Mouse (Mus musculus) adrenal gland, adult 8-10 months (tissue): Measurements from ENCODE around the gene Cacng3. TPM values are rescaled to one million over a fixed set of nuclear protein-coding genes. Genes with fewer than 3 reads are reported as not detected.

Experiments used
- DNase-seq: peaks from one replicate; pipeline ENCODE4 v3.0.0; 2022
- total RNA-seq, 4 experiments: library from RNA; stranded (reverse); gene quantifications; 2 replicates each; pipeline ENCODE4 v1.2.4; 2022

Cacng3 gene
- total RNA-seq = 1 to 10 TPM in 2 of 4 experiments, under 1 TPM in 2; 0.80 to 2.0 (median 1.4) TPM

DNA sequence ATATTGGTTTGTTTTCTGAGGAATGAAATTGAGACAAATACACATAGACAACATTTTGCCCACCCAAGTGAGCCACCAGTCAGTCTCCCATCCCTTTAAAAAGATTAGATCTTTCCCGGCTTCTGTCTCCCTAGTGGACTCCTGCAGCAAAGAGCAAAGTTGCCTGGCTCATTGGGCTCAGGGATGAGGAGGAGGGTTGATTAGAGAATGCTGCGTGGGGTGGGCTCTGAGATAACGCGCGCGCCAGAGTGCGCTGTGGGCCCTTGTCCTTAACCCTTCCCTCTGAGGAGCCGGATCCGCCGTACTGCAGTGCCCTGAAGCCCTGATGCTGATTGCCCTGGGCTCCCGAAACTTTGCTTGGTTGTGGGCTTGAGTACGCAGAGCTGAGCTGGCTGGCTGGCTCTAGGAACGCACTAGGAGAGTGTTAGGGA, at the start of gene Cacng3:
TSS of gene Cacng3 (plus strand) at position 51 of the 431 bp plus-strand sequence.
- no peak for DNase-seq

DNA sequence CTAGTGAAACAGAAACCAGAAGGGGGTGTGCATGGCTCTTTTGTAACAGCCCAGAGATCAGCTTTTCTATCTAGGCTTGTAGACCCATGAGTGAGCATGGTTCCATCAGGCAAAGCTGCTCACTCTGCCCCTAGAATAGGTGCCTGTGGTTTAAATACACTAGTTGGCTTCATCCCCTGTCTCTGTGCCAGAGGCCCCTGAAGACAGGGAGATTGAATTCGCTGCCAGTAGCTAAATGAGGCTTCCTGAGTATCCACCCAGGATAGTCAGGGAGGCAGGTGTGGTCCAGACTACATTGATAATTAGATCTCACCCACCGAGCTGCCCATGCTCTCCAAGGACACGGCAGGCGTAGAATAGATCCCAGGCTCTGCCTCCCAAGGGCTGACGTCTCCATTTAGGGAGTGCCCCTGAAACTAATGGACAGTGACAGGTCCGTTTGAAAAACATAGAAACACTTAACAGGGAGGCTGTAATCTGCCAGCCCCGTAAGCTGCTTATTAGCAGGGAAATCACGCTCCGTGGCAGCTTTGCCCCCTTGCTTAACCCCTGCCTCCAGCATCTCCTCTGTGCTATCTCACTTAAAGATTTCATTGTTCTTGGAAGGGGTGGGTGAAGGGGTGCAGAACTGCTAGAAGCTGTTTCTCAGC, 48.0 kb upstream of the Cacng3 start:
- DNase-seq = no peak

DNA sequence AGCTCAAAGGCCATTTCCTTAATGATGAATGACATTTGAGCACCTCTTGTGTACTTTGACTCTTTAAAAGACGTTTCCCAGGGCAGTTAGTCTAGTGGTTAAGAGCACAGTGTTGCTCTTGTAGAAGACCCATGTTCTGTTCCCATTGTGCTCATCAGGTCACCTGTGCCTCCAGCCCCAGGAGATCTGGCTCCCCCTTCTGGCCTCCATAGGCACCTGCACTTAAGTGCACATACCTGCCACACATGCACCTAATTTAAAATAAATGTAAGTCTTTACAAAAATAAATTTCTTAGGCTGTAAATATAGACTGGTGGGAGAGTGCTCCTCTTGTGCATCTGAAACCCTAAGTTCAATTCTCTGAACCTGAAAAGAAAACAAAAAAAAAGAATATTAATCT, 46.5 kb upstream of the Cacng3 start:
- DNase-seq = no peak

DNA sequence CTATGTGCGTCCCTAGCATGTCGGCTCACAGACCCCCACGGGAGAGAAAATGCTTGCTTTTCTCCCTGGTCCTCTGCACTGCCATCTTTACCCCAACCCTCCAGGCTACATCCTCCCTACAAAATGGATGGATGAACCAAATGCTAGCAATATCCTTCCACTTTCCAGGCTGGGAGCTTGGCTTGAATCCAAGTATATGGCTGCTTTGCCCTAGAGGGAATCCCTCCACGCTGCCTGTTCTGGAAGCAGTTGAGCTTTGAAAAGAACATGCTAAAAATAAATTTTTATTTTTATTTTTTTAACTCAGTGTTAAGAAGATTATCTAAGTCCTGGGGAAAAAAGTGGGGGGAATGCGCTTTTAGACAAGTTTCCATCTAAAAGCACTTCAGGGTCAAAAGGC, 42.2 kb upstream of the Cacng3 start:
- no peak for DNase-seq

DNA sequence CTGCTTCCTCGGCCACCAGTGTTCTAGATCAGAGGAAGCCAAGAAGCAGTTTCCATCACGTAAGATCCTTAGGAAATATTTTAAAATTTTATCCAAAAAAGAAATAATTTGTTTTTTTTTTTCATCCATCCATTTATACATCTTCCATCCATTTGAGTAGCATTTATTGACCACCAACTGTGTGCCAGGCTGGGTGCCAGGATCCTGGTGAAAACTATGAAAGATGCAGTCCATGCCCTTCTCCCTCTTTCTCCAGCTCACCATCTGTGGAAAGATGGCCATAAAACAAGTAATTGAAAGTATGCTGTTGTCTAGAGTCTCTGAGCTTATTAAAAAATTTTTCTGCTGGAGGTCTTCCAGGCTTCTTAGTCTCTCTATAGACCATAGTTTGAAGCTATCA, 39.9 kb upstream of the Cacng3 start:
- DNase-seq = no peak

DNA sequence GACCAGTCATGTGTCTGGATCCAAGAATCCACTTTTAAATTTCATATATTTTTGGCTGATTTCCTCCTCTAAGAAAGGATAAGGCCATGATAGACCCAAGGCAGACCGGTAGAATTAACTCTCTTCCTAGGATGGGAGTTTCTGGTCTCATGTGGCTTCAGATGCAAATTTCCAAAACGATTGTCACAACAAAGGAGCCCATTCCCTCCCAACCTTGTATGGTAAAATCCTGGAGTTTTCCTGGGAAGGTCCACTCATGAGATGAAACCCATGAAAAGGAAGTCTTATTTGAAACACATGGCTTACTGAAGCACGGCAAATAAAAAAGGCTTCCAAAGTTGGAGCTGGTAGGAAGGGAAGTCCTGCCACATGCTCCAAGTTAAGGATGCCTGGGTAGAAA, 39.1 kb upstream of the Cacng3 start:
- DNase-seq = no peak

DNA sequence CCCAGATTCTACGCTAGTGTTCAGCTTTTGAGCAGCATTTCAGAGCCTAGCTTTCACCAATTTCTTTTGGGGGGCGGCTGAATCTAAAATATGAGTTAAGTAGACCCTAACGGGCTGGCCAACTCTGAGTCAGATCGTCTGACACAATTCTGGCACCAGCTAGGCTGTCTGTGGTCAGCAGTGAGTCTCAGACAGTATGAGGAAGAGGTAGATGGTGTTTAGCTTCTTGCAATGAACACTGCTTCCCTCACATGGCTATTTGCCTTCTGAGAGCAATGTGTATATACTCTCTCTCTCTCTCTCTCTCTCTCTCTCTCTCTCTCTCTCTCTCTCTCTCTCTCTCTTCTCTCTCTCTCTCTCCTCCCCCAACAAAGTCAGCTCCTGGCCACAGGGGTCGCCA, 37.3 kb upstream of the Cacng3 start:
- no peak for DNase-seq

DNA sequence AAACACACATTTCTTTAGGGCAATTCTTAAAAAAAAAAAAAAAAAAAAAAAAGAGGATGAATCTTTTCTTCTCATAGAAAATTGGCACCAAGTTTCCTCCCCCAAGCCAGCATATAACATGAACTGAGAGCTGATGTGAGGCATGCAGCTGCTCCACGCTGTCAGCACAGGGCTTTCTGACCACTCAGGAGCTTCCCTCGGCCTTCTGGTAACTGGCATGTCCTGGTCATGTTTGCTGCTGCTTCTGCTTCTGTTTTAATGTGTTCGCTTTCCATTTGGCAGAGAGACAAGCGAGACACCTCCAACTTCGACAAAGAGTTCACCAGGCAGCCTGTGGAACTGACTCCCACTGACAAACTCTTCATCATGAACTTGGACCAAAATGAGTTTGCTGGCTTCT, 36.8 kb upstream of the Cacng3 start:
- no peak for DNase-seq

DNA sequence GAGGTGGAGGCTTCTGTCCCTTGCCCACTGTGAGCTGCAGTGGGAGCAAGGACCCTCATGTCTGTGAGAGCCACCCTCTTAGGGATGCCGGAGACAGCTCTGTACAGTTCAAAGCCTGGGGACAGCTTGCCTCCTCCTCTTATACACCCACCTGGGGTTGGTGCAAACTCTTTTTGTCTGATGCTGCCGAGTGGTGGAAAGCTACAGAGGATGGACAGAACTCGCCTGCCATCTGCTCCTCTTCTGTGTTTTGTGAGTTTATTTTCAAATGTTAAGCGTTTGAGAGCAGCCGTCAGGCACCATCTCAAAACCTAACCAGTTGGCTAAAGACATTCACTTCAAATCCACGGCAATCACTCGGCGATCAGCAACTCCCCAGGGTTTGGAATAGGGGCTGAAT, 26.6 kb upstream of the Cacng3 start:
- DNase-seq = no peak

DNA sequence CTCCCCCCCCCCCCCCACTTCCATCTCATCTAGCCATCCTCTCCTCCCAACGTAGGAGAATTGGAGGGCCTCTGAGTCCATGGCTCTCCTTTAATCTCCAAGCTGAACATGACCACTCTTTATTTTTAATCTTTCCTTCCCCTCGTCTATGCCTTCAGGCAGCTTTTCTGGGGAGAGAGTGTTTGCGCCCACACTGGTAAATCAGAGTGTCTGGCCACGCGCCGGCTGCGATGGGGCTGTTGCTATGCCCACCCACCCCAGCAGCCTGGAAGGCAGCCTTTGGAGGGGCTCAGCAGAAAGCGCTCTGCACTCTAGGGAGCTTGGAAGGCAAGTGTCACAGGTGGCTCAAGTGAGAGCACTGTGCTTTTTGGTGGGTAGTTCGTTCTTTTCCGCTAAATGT, 21.0 kb upstream of the Cacng3 start:
- DNase-seq = no peak

DNA sequence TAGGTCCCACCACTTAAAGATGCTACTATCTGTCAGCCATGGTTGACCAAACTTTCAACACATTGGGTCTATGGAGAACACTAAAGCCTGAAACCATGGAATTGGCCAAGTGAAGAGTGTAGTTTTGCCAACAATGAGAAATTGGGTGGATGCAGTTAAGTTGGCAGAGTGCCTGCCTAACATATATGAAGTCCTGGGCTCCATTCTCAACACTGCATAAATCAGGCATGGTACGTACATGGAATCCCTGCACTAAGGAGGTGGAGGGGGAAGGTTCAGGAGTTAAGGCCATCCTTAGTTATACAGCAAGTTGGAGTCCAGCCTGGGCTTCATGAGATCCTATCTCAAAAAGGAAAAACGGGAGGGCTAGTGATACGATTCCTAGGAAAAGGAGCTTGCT, 17.8 kb upstream of the Cacng3 start:
- DNase-seq = no peak

DNA sequence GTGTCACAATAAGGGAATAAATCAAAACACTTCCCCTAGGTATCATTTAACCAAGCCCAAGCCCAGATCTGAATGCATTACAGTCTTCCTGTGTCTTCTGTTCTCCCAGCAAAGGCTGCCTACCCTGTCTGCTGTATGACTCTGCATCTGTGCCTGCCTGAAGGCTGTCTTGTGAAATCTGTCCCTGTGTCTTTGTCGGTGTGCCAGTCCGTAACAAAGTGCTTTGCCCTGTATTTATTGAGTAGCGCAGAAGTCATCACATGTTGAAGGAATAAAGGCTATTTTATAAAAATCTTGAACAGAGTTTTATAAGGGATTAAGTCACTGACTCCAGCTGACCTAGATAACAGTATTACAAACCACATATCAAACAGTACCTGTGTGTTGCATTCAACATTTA, 13.6 kb upstream of the Cacng3 start:
- DNase-seq = no peak

DNA sequence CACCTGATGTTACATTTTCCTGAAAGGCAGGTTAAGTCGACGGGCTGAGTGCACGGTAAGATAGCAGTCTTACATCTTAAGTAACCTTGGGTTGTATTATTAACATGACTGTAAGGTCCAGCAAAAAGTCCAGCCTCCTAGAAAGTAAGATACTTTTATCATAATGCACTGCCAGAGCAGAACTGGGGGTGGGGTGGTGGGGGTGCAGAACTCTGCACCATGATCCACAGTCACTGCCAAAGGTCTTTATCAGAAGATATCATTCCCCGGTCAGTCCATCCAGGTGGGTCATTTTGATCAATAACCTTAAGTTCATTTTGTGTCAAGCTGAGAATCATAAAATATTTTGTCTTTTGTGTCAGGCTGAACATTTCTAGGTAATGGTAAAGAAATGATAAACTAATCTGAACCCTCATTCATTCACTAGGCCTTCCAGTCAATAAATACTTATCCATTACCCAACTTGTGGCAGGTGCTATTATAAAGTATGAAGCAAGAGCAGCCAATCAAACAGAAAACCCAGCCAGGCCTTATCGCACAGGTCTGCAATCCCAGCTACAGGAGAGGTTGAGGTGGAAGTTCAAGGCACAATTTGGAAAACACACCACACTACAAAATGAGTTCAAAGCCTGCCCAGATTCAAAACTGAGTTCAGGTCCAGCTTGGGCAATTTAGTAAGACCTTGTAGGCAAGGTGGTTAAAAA, 12.7 kb upstream of the Cacng3 start:
- DNase-seq = no peak

DNA sequence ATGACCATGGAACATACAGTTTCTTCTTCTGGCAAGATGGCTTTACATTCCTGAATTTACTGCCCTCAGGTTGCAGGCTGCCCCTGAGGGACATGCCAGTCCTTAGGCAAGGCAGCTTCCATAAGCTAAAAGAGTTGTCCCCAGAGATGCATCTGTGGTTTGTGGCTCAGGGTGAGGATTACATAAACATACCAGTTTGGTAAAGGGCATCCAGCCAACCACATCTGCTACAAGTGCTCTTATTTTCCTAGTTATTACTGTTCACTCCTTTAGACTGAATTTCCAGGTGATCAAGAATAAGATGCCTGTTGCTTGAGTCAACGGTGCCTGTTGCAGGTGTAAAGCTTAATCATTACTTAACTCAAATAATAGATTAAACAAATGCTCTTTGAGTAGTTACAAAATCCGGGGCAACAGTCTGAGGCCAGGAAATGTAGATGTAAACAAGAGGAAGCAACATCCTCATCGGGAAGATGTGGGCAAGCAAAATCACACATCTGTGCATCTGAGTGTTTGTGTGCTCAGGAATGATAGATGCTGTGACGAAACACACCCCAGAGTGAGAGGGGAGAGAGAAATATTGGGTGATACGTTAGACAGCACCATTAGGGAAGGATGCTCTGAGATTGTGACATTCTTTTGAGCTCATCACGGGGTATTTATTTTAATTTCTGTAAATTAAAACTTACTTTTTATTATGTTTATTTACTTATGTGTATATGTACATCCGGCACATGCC, 4.8 kb upstream of the Cacng3 start:
- DNase-seq = no peak

DNA sequence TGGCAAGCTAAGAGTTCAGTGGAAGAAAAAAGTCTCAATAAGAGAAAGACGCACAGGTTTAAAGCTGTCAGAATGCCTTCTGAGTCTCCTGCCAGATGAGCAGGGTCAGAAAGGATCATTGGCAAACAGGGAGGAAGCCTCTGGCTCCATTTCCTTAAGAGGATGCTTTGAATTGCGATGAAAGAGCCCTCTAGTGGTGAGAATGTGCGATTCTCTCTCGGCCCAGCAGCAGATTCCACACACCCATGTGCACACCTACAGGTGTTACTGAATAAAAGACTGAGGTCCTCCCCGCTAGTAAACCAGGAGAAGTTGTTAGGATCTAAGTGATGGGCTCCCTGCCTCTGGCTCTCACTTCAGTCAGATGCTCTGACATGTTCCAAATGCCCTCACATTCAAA, 2.4 kb upstream of the Cacng3 start:
- no peak for DNase-seq

DNA sequence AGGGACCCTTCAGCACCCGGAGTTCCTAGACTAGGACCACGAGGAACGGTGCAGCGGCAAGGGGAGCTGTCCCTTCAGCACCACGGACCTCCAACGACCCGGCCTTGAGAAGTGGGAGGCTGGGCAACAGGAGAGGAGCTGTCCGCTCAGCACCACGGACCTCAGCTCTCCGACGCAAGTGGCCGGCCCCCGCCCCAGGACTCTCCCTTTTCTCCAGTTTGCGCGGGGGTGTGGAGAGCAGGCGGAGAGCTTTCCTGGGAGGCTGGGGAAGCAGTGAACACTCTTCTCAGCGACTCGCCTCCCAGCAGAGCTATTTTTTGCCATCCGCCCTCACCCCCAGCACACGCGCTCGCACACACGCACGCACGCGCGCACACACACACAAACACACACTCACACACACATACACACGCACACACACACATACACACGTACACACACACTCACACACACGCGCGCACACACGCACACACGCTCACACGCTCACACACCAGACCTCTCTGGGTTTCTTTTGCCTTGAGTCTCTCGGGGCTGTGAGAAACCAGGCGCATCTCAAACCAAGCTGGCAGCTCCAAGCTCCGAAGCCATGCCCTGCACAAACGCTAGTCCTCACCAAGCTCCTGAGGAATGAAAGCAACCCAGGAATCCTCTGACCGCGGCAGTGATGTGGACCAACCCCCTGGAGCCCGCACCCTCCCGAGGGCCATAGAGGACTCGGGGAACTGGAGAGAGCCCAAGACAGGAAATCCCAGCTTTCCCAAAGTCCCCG, 765 bp downstream of the Cacng3 start:
- DNase-seq = peak; percentile 76

DNA sequence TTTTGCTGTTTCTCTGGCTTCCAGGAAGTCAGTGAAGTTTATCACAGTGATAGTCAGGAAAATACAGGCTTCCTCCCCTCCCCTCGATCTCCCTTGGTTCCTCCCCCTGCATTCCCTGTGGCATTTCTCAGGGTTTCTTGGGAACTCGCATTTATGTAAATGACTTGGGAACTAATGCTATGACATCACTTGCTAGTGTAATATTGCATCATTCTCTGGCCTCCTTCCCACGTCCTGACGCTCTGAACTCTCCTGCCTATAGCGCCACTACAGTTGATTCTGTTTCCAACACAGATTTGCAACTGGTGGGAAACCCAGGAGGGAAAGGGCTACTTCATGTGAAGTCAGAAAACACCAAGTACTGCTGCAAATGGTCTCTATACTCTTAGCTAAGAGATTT, 2.7 kb downstream of the Cacng3 start:
- no peak for DNase-seq

DNA sequence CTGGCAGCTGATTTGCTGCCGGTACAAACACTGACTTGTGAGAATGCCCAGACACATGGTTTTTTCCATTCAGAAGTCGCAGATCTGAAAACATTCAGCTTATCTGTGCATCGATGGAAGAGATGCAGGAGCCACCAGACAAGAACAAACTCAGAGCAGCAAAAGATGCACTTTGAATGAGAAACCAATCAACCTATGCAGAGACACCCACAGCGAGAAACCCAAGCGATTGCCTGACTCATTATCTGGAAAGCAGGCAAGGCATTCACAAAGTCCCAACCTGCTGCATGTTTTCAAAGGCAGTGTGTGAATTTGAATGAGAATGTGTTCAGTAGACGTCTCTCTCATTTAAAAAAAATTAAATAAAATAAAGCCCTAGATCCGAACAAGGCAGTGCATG, 4.9 kb downstream of the Cacng3 start:
- DNase-seq = no peak

DNA sequence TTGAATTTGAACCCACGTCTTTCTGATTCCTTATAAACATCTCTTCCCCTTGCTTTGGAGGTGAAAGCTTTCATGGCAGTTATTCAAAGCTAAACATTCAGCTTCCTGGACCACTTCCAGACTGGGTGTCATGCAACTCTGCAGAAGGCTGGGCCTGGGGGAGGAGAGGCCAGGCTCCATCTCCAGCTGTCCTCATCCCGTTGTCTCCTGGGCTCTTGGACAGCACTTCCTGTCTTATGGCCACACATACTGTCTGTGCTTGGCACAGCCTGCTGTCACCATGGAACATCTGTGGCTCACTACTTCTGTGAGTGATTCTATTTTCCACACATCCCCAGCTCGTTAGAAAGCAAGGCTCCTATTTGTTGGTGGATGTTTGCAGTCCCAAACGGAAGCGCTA, 31.5 kb downstream of the Cacng3 start:
- no peak for DNase-seq

DNA sequence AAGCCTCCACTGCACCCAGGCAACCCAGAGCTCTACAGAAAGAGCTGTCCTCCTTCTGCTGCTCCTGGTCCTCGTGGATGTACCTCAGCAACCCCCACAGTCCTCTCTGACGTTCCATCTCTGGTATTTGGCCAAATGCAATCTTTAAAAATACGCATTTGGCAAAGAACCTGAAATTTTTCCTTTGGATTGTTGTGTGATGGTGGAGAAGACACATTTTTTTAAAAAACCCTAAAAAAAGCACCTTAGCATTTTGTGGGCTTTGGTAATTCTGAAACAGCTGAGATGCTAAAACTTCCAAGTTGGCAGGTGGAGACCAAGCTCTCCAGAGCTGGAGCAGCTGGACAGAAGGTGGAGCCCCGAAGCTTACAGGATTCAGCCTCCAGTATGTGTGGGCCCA, 32.2 kb downstream of the Cacng3 start:
- no peak for DNase-seq

DNA sequence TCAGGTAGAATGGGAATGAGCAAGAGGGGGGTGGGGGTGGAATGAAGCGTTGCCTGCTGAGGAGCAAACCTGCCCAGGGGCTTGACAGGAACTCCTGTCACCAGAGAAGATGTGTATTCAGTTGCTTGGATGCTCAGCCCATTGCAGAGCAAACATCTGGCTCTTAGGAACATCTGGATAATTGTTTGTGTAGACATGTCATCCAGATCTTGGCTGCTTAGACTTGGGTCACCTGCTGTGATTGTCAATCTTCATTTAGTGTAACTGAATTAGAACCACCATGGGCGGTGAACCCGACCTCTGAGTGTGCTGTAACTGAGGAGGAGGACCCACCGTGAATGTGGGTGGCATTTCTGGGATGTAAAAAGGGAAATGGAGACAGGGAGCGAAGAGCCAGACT, 36.4 kb downstream of the Cacng3 start:
- no peak for DNase-seq

DNA sequence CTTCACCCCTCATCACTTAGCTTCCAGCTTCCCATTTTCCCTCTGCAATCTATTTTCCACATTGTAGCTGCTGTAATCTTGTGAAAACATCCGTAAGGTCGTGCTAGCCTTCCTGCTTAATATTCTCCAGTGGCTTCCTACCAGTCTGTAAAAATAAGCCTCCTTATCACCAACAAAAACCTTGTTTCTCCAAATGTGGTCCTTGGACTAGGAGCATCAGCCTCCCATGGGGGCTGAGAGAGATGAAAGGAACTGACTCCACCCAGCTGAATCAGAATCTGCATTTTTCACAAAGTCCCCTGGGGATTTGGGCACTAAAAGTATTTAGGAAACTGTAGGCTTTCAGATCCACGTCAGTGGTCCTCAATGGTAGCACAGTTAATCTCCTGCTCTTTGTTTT, 46.0 kb downstream of the Cacng3 start:
- no peak for DNase-seq

DNA sequence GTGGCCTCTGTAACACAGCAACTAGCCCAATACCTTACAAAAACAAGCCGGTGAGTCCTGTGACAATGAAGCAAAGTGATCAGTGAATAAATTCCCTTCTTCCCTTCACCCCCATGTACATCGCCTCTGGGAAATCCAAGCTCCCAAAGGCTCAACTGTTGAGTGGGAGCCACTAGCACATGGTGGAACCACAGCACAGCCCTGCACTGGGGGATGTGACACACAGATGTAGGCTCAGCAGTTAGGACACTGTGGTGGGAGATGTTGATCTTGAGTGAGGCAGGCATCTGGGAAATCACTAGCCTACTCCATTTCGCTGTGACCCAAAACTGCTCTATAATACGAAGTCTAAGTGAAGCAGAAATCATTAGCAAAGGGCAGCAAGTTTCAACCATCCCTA, 48.2 kb downstream of the Cacng3 start:
- DNase-seq = no peak
